Mouse (Mus musculus) liver, embryonic 13.5 days (tissue): ENCODE data around the gene Sema6d. TPM values are rescaled to one million over a fixed set of nuclear protein-coding genes. Genes with fewer than 3 reads are reported as not detected.

Experiments
- ATAC-seq: fragments of 200-750 bp; cut with Nextera tagmentation; 2 replicates; pipeline ENCODE4 v1.8.0; 2017; ENCODE audit warnings: low read depth, mild to moderate bottlenecking, moderate number of reproducible peaks, moderate library complexity
- DNase-seq: peaks from one replicate; pipeline ENCODE4 v3.0.0; 2022
- H3K27ac ChIP-seq: fragments of 300-500 bp; sonication (generic); 2 replicates; pipeline ENCODE4 v1.5.1; 2015; ENCODE audit warnings: moderate library complexity, mild to moderate bottlenecking, inconsistent platforms
- H3K27me3 ChIP-seq: fragments of 300-500 bp; sonication (generic); 2 replicates; pipeline ENCODE4 v1.6.1; 2015; ENCODE audit warnings: mild to moderate bottlenecking, inconsistent platforms
- H3K36me3 ChIP-seq: fragments of 300-500 bp; sonication (generic); 2 replicates; pipeline ENCODE4 v1.6.1; 2015; ENCODE audit warnings: mild to moderate bottlenecking, inconsistent platforms
- H3K4me1 ChIP-seq: fragments of 300-500 bp; sonication (generic); replicated peaks from 2 replicates; pipeline ENCODE4 v1.6.1; 2015; ENCODE audit warnings: inconsistent platforms
- H3K4me2 ChIP-seq: fragments of 300-500 bp; sonication (generic); 2 replicates; pipeline ENCODE4 v1.6.1; 2015; ENCODE audit warnings: inconsistent platforms, mild to moderate bottlenecking, moderate library complexity
- H3K4me3 ChIP-seq: fragments of 300-500 bp; sonication (generic); replicated peaks from 2 replicates; pipeline ENCODE4 v1.5.1; 2015; ENCODE audit warnings: mild to moderate bottlenecking, inconsistent platforms
- H3K9ac ChIP-seq: fragments of 300-500 bp; sonication (generic); 2 replicates; pipeline ENCODE4 v1.6.1; 2015; ENCODE audit warnings: mild to moderate bottlenecking, inconsistent platforms
- H3K9me3 ChIP-seq: fragments of 300-500 bp; sonication (generic); replicated peaks from 2 replicates; pipeline ENCODE4 v1.6.1; 2016; ENCODE audit warnings: inconsistent platforms
- WGBS: fragments of 180-500 bp; shearing (Covaris S2); methylation state at CpG from one replicate; pipeline ENCODE4 v1.1.7; 2015; ENCODE audit not compliant: insufficient replicate concordance; 5-methylcytosine and 5-hydroxymethylcytosine counted together
- polyA plus RNA-seq: library from polyadenylated mRNA; unstranded; fragments of >200 nt; fragmentation: Nextera tagmentation; extraction: Ambion mirVana; gene quantifications from 2 replicates; pipeline ENCODE4 v1.2.1, GENCODE M21; 2015

The Sema6d gene
- polyA plus RNA-seq, 1 experiment from 2014 or later = 2.8 TPM

- Histone ChIP-seq H3K4me2 (no peak overlapping the region), H3K27me3 (no peaks in the 10 kb centered on the region), H3K36me3 (no peaks in the 10 kb centered on the region), H3K4me1 (no peaks in the 10 kb centered on the region), H3K9ac (no peak overlapping the region), H3K27ac (no peak overlapping the region), H3K9me3 (no peaks in the 10 kb centered on the region), H3K4me3 (no peak overlapping the region)
- WGBS = 37% methylated on average over 6 of the region's 6 CpGs
- DNase-seq (no peak), ATAC-seq (no peak)
These were observed 532.3 kb downstream of the Sema6d start for GRCm38 (mm10) chr2:124621972-124622621.

- ATAC-seq (no peak), DNase-seq (no peak)
- Histone ChIP-seq H3K4me2 (no peak overlapping the region), H3K4me3 (no peak overlapping the region), H3K27ac (no peak overlapping the region), H3K4me1 (no peaks in the 10 kb centered on the region), H3K9me3 (no peaks in the 10 kb centered on the region), H3K36me3 (no peaks in the 10 kb centered on the region), H3K27me3 (no peaks in the 10 kb centered on the region), H3K9ac (no peak overlapping the region)
- 82% methylated on average over 10 of the region's 10 CpGs for WGBS
These were observed 534.6 kb downstream of the Sema6d start for GRCm38 (mm10) chr2:124624247-124624929.

GRCm38 (mm10) chr2:124626425-124626824 lies 536.7 kb downstream of the Sema6d start:
- Histone ChIP-seq H3K4me3 (no peak overlapping the region), H3K36me3 (no peaks in the 10 kb centered on the region), H3K27me3 (no peaks in the 10 kb centered on the region), H3K9ac (no peak overlapping the region), H3K4me2 (no peak overlapping the region), H3K4me1 (no peaks in the 10 kb centered on the region), H3K27ac (no peak overlapping the region), H3K9me3 (no peaks in the 10 kb centered on the region)
- ATAC-seq (no peak), DNase-seq (no peak)
- 66% methylated on average over 7 of the region's 7 CpGs for WGBS

- ATAC-seq = no peak
- no peak overlapping the region for H3K27ac ChIP-seq
These were observed 537.9 kb downstream of the Sema6d start for GRCm38 (mm10) chr2:124627664-124628063.

GRCm38 (mm10) chr2:124628701-124629100 lies 538.9 kb downstream of the Sema6d start:
- Histone ChIP-seq H3K4me1 (no peaks in the 10 kb centered on the region), H3K27ac (no peak overlapping the region), H3K9me3 (no peaks in the 10 kb centered on the region), H3K4me3 (no peak overlapping the region), H3K9ac (no peak overlapping the region), H3K4me2 (no peak overlapping the region), H3K36me3 (no peaks in the 10 kb centered on the region), H3K27me3 (no peaks in the 10 kb centered on the region)
- 76% methylated on average over 7 of the region's 7 CpGs for WGBS
- DNase-seq (no peak), ATAC-seq (no peak)

More at GRCm38 (mm10) chr2:124627664-124628063, 537.9 kb downstream of the Sema6d start:
- no peak overlapping the region for H3K4me3 ChIP-seq
- WGBS = 69% methylated on average over 5 of the region's 5 CpGs
- H3K36me3 ChIP-seq = no peaks in the 10 kb centered on the region
- no peak overlapping the region for H3K9ac ChIP-seq
- DNase-seq = no peak
- no peak overlapping the region for H3K4me2 ChIP-seq
- H3K9me3 ChIP-seq = no peaks in the 10 kb centered on the region
- no peaks in the 10 kb centered on the region for H3K4me1 ChIP-seq
- no peaks in the 10 kb centered on the region for H3K27me3 ChIP-seq

- Histone ChIP-seq H3K4me3 (no peak overlapping the region), H3K4me2 (no peak overlapping the region), H3K27ac (no peak overlapping the region), H3K9ac (no peak overlapping the region), H3K4me1 (no peaks in the 10 kb centered on the region), H3K9me3 (no peaks in the 10 kb centered on the region), H3K36me3 (no peaks in the 10 kb centered on the region), H3K27me3 (no peaks in the 10 kb centered on the region)
- 64% methylated on average over 7 of the region's 7 CpGs for WGBS
- ATAC-seq (no peak), DNase-seq (no peak)
These were observed 544.7 kb downstream of the Sema6d start for GRCm38 (mm10) chr2:124634400-124634998.

- Histone ChIP-seq H3K4me3 (no peak overlapping the region), H3K4me2 (no peak overlapping the region), H3K27ac (no peak overlapping the region), H3K9me3 (no peaks in the 10 kb centered on the region), H3K36me3 (no peaks in the 10 kb centered on the region), H3K27me3 (no peaks in the 10 kb centered on the region), H3K9ac (no peak overlapping the region), H3K4me1 (no peaks in the 10 kb centered on the region)
- DNase-seq (no peak), ATAC-seq (no peak)
- 52% methylated on average over 8 of the region's 8 CpGs for WGBS
These were observed 545.6 kb downstream of the Sema6d start for GRCm38 (mm10) chr2:124635271-124635865.

GRCm38 (mm10) chr2:124637080-124637479 lies 547.3 kb downstream of the Sema6d start:
- 44% methylated on average over 4 of the region's 4 CpGs for WGBS

GRCm38 (mm10) chr2:124639221-124639963 lies 549.6 kb downstream of the Sema6d start:
- no peak for DNase-seq
- H3K27me3 ChIP-seq = no peaks in the 10 kb centered on the region
- WGBS = 59% methylated on average over 5 of the region's 5 CpGs
- H3K4me3 ChIP-seq = no peak overlapping the region
- ATAC-seq = no peak
- no peak overlapping the region for H3K4me2 ChIP-seq
- no peaks in the 10 kb centered on the region for H3K36me3 ChIP-seq
- no peak overlapping the region for H3K9ac ChIP-seq
- no peaks in the 10 kb centered on the region for H3K4me1 ChIP-seq
- H3K27ac ChIP-seq = no peak overlapping the region
- H3K9me3 ChIP-seq = no peaks in the 10 kb centered on the region

More at GRCm38 (mm10) chr2:124637080-124637479, 547.3 kb downstream of the Sema6d start:
- Histone ChIP-seq H3K4me2 (no peak overlapping the region), H3K36me3 (no peaks in the 10 kb centered on the region), H3K4me1 (no peaks in the 10 kb centered on the region), H3K9me3 (no peaks in the 10 kb centered on the region), H3K4me3 (no peak overlapping the region), H3K9ac (no peak overlapping the region), H3K27me3 (no peaks in the 10 kb centered on the region), H3K27ac (no peak overlapping the region)
- DNase-seq = no peak
- no peak for ATAC-seq

GRCm38 (mm10) chr2:124640500-124641193 lies 550.9 kb downstream of the Sema6d start:
- no peaks in the 10 kb centered on the region for H3K36me3 ChIP-seq
- no peaks in the 10 kb centered on the region for H3K9me3 ChIP-seq

More at GRCm38 (mm10) chr2:124640500-124641193, 550.9 kb downstream of the Sema6d start:
- H3K27ac ChIP-seq = no peak overlapping the region
- H3K4me1 ChIP-seq = no peaks in the 10 kb centered on the region
- no peak overlapping the region for H3K4me3 ChIP-seq
- no peak overlapping the region for H3K4me2 ChIP-seq
- 61% methylated on average over 6 of the region's 6 CpGs for WGBS
- H3K27me3 ChIP-seq = no peaks in the 10 kb centered on the region
- ATAC-seq (no peak), DNase-seq (no peak)
- no peak overlapping the region for H3K9ac ChIP-seq
